Mouse (Mus musculus): ENCODE measurements at regions not wholly inside any gene's neighbourhood (a gene's known extent, or its start where the extent isn't known, plus 50 kb on each side); places are given as distances from the start of the nearest gene placed in this dataset.

- peak; percentile 1 for DNase-seq
Measured at GRCm38 (mm10) chr11:17464875-17465274, 207.5 kb downstream of the C1d start.

GRCm38 (mm10) chr11:17468431-17469165 is 211.2 kb downstream of the C1d start:
- DNase-seq = no peak

- DNase-seq = no peak
Measured at GRCm38 (mm10) chr11:17481436-17481996, 224.1 kb downstream of the C1d start.

- no peak for DNase-seq
Measured at GRCm38 (mm10) chr11:17483849-17484441, 226.6 kb downstream of the C1d start.

GRCm38 (mm10) chr11:17501120-17502043 is 244.0 kb downstream of the C1d start:
- DNase-seq = no peak

- DNase-seq = no peak
Measured at GRCm38 (mm10) chr11:17502052-17502451, 244.7 kb downstream of the C1d start.

- no peak for DNase-seq
Measured at GRCm38 (mm10) chr11:17522220-17522919, 265.0 kb downstream of the C1d start.

- no peak for DNase-seq
Measured at GRCm38 (mm10) chr11:17523329-17523728, 265.9 kb downstream of the C1d start.

GRCm38 (mm10) chr11:17524985-17525775 is 267.8 kb downstream of the C1d start:
- no peak for DNase-seq

- no peak for DNase-seq
Measured at GRCm38 (mm10) chr11:17526476-17526875, 269.1 kb downstream of the C1d start.

- DNase-seq = no peak
Measured at GRCm38 (mm10) chr11:17528609-17529008, 271.2 kb downstream of the C1d start.

- no peak for DNase-seq
Measured at GRCm38 (mm10) chr11:17533706-17534105, 276.3 kb downstream of the C1d start.

GRCm38 (mm10) chr11:17546286-17546685 is 288.9 kb downstream of the C1d start:
- no peak for DNase-seq

- DNase-seq = no peak
Measured at GRCm38 (mm10) chr11:17549148-17549547, 291.8 kb downstream of the C1d start.

GRCm38 (mm10) chr11:17555276-17555675 is 297.9 kb downstream of the C1d start:
- DNase-seq = no peak

- no peak for DNase-seq
Measured at GRCm38 (mm10) chr11:17591780-17592487, 334.6 kb downstream of the C1d start.

- DNase-seq = no peak
Measured at GRCm38 (mm10) chr11:17603726-17604493, 346.5 kb downstream of the C1d start.

GRCm38 (mm10) chr11:17620462-17621248 is 333.0 kb downstream of the Etaa1 start:
- no peak for DNase-seq

- no peak for DNase-seq
Measured at GRCm38 (mm10) chr11:17629541-17630171, 324.0 kb downstream of the Etaa1 start.
